12 mouse cellular contexts compared by ENCODE assay signal in the genomic region with DNA sequence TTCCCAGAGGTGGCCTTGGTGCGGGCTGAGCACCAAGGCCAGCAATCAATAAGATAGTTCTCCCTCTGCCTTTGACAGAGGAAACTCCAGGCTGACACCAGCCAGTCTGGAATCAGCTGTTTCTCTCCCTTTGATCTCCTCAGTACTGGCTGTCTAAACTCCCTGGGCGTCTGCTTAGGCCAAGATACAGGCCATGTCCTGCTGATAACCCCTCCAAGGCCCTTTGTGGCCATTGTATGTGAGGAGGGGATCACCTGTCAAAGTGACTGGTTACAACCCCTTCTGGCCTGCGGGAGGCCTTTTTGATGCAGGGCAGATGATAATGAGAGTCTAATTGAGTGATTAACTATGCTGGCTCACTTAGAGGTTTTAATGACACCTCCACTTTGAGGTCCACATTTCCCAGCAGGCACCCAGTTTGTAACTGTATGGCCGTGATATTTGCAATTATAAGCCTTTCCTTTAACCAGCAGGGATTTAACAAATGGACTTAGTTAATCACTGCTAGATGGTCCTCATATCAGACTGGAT.
DNase-seq lines count a peak whose midpoint lies in the region; ATAC-seq lines count a peak whose summit lies in the region.
"Had no signal": no experiment of that assay in that cellular context is flagged by ENCODE, and none has a peak within 500 bp of the region (broad histone marks: within the 10 kb centered on the region; RNA-seq: fewer than 3 reads in every experiment).

No protein-coding gene starts in this region.

- H3K27ac ChIP-seq in hindbrain, embryonic 10.5 days = 0 out of 2 replicates have a peak overlapping the region, but pooled peaks have one; percentile 23
- H3K27ac ChIP-seq in hindbrain, embryonic 16.5 days (ENCODE audit: low read depth, low read length) = no peak overlapping the region
- no peak overlapping the region for H3K27ac ChIP-seq in hindbrain, embryonic 14.5 days
- H3K27ac ChIP-seq: macrophage had no signal

- no peaks in the 10 kb centered on the region for H3K9me3 ChIP-seq in hindbrain, embryonic 10.5 days
- no peaks in the 10 kb centered on the region for H3K9me3 ChIP-seq in hindbrain, embryonic 16.5 days (ENCODE audit: control insufficient read depth, low read length)
- H3K9me3 ChIP-seq in hindbrain, embryonic 14.5 days (ENCODE audit: control insufficient read depth, low read length) = no peaks in the 10 kb centered on the region

- DNase-seq in hindbrain, embryonic 10.5 days (ENCODE audit: low spot score) = peak; percentile 66
- peak; percentile 67 for DNase-seq in embryo, embryonic 10 days (ENCODE audit: low spot score)
- no peak for DNase-seq in hindbrain, embryonic 14.5 days (ENCODE audit: low spot score)
- peak; percentile 46 for DNase-seq in retina, embryonic 14.5 days (ENCODE audit: low spot score)
- no peak for DNase-seq in gastrocnemius, postnatal 25 days
- no peak for DNase-seq in cerebellum, adult 9-10 months
- no peak for DNase-seq in cerebellum, postnatal 4 days (ENCODE audit: low spot score in 2 of 2)
- DNase-seq: cerebellum, postnatal 10 days; heart, adult 18-20 months had no signal

- 7% methylated on average over 4 of the region's 4 CpGs for WGBS in hindbrain, embryonic 10.5 days
- WGBS in hindbrain, embryonic 16.5 days = 25% methylated on average over 4 of the region's 4 CpGs
- WGBS in hindbrain, embryonic 14.5 days = 10% methylated on average over 4 of the region's 4 CpGs

- peaks cover 95% of the 10 kb centered on the region for H3K27me3 ChIP-seq in hindbrain, embryonic 10.5 days (ENCODE audit: insufficient read depth, poor library complexity, severe bottlenecking)
- no peaks in the 10 kb centered on the region; the same call in none of the 2 replicates for H3K27me3 ChIP-seq in hindbrain, embryonic 16.5 days (replicated peaks; ENCODE audit: control insufficient read depth, insufficient read depth, low read length)
- H3K27me3 ChIP-seq in hindbrain, embryonic 14.5 days (ENCODE audit: control insufficient read depth, insufficient read depth, low read length) = peaks cover 32% of the 10 kb centered on the region

- H3K4me3 ChIP-seq in hindbrain, embryonic 10.5 days = no peak overlapping the region
- H3K4me3 ChIP-seq in hindbrain, embryonic 16.5 days (ENCODE audit: low read length) = no peak overlapping the region
- H3K4me3 ChIP-seq in hindbrain, embryonic 14.5 days (replicated peaks; ENCODE audit: low read length) = no peak overlapping the region

- H3K4me1 ChIP-seq in hindbrain, embryonic 10.5 days (replicated peaks) = peaks cover 21% of the 10 kb centered on the region
- H3K4me1 ChIP-seq in hindbrain, embryonic 16.5 days (ENCODE audit: control insufficient read depth, insufficient read depth, low read depth, low read length) = no peaks in the 10 kb centered on the region
- peaks cover 10% of the 10 kb centered on the region for H3K4me1 ChIP-seq in hindbrain, embryonic 14.5 days (replicated peaks; ENCODE audit: control insufficient read depth, insufficient read depth, low read length)

- H3K9ac ChIP-seq in hindbrain, embryonic 16.5 days (ENCODE audit: low read depth, low read length) = no peak overlapping the region
- H3K9ac ChIP-seq in hindbrain, embryonic 14.5 days = no peak overlapping the region

- no peak overlapping the region for H3K4me2 ChIP-seq in hindbrain, embryonic 16.5 days (ENCODE audit: low read length)
- no peak overlapping the region for H3K4me2 ChIP-seq in hindbrain, embryonic 14.5 days (replicated peaks)

- no peak; the same call in 1 of the 2 replicates for ATAC-seq in hindbrain, embryonic 16.5 days
- ATAC-seq in hindbrain, embryonic 14.5 days (ENCODE audit: low FRiP score) = peak; percentile 40; the same call in 1 of the 2 replicates
- ATAC-seq: inflammation-experienced regulatory T-cells, adult 6 months had no signal

- no peaks in the 10 kb centered on the region for H3K36me3 ChIP-seq in hindbrain, embryonic 10.5 days
- H3K36me3 ChIP-seq in hindbrain, embryonic 16.5 days (ENCODE audit: control insufficient read depth, insufficient read depth, low read length) = no peaks in the 10 kb centered on the region
- H3K36me3 ChIP-seq in hindbrain, embryonic 14.5 days (replicated peaks; ENCODE audit: control insufficient read depth, insufficient read depth) = no peaks in the 10 kb centered on the region

Comparison
In these comparisons a context has a peak if more than half of its experiments do, and no peak if none do; other contexts are left out.
1. DNase-seq: peak in hindbrain, embryonic 10.5 days (single experiment), embryo, embryonic 10 days (single experiment) and retina, embryonic 14.5 days (single experiment); none in hindbrain, embryonic 14.5 days (single experiment), gastrocnemius, postnatal 25 days (single experiment), cerebellum, adult 9-10 months (single experiment) and cerebellum, postnatal 4 days (0 of 2).